Mouse (Mus musculus): Measurements from ENCODE around the gene Zfp536. TPM values are rescaled to one million over a fixed set of nuclear protein-coding genes. Genes with fewer than 3 reads are reported as not detected.
A peak's percentile ranks its signal among the peaks of the same experiment; 100 is the strongest.

Zfp536 gene
- total and polyA plus RNA-seq, 3 experiments, result 3.1 to 10.1 (median 7.7) TPM

- no peak for DNase-seq
- no peaks in the 10 kb centered on the region for H3K27me3 ChIP-seq (ENCODE audit: control insufficient read depth, insufficient read depth, low read length)
- no peak overlapping the region for H3K9ac ChIP-seq (ENCODE audit: low read depth, low read length)
- H3K4me3 ChIP-seq, result no peak overlapping the region
- WGBS, result 75% methylated on average over 6 of the region's 6 CpGs
- no peak overlapping the region for H3K27ac ChIP-seq
- H3K4me1 ChIP-seq (ENCODE audit: control insufficient read depth, insufficient read depth, low read length), result no peaks in the 10 kb centered on the region
- no peaks in the 10 kb centered on the region for H3K36me3 ChIP-seq (ENCODE audit: control insufficient read depth, insufficient read depth, low read length)
- TF ChIP-seq EP300 (IDR thresholded peaks at IDR 0.05; ENCODE audit: insufficient read depth, low read depth, low read length) (no peak), POLR2A (IDR thresholded peaks at IDR 0.05; ENCODE audit: insufficient read depth, low read depth, low read length) (no peak), CTCF (IDR thresholded peaks at IDR 0.05) (no peak)
- intact Hi-C loops (cut with DNase I), result no loop called here
- no peaks in the 10 kb centered on the region for H3K79me2 ChIP-seq (replicated peaks; ENCODE audit: control insufficient read depth, insufficient read depth, low read length)
Observed at GRCm38 (mm10) chr7:37734576-37734975, 38.9 kb downstream of the Zfp536 start.

DNA sequence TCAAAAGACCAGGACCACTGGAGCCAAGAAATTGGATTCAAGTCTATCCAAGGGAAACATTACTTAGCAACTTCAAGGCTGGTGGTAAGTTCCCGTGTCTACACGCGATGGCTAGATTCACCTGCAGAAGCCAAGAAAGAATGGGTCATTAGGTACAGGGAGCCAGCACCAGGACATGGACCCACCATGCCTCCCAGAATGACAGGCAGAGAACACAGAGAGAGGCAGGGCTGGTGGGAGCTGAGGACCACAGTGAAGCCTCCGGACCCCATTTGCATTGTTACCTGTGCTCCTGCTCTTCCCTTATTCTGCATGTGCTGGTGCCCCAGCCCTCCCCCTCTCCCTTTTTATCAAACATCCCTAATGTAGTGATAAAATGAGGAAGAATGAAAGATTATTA, 39.4 kb downstream of the Zfp536 start:
- TF ChIP-seq EP300 (IDR thresholded peaks at IDR 0.05; ENCODE audit: insufficient read depth, low read depth, low read length) (no peak), POLR2A (IDR thresholded peaks at IDR 0.05; ENCODE audit: insufficient read depth, low read depth, low read length) (no peak), CTCF (IDR thresholded peaks at IDR 0.05) (no peak)
- H3K4me1 ChIP-seq (ENCODE audit: control insufficient read depth, insufficient read depth, low read length), result no peaks in the 10 kb centered on the region
- H3K9ac ChIP-seq (ENCODE audit: low read depth, low read length), result no peak overlapping the region
- H3K79me2 ChIP-seq (replicated peaks; ENCODE audit: control insufficient read depth, insufficient read depth, low read length), result no peaks in the 10 kb centered on the region
- no peaks in the 10 kb centered on the region for H3K36me3 ChIP-seq (ENCODE audit: control insufficient read depth, insufficient read depth, low read length)
- H3K4me3 ChIP-seq, result no peak overlapping the region
- intact Hi-C loops (cut with DNase I), result no loop called here
- DNase-seq, result no peak
- WGBS, result 95% methylated on average over 4 of the region's 4 CpGs
- H3K27ac ChIP-seq, result no peak overlapping the region
- no peaks in the 10 kb centered on the region for H3K27me3 ChIP-seq (ENCODE audit: control insufficient read depth, insufficient read depth, low read length)

DNA sequence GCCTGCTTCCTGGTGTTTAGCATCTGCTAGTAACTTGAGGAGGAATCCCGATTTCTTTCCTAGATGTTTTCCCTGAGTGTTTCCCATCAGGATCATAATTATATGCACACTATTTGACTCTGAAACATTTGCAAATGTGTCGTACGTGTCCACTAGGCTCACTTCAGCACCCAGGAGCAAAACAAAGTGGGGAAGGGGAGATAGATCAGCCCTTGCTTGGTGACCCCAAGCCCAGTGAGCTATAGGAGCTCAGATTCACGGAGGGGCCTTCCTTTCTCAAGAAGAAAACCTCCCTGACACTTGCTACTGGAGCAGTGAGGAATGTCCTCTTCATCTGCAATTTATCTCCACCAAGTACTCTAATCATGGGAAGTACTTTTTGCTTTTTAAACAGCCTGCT, 40.7 kb downstream of the Zfp536 start:
- H3K27me3 ChIP-seq (ENCODE audit: control insufficient read depth, insufficient read depth, low read length), result no peaks in the 10 kb centered on the region
- no peak for TF ChIP-seq POLR2A (IDR thresholded peaks at IDR 0.05; ENCODE audit: insufficient read depth, low read depth, low read length)
- TF ChIP-seq CTCF (IDR thresholded peaks at IDR 0.05), result no peak
- no peak for TF ChIP-seq EP300 (IDR thresholded peaks at IDR 0.05; ENCODE audit: insufficient read depth, low read depth, low read length)
- no peak for DNase-seq
- H3K9ac ChIP-seq (ENCODE audit: low read depth, low read length), result no peak overlapping the region
- no peak overlapping the region for H3K4me3 ChIP-seq
- no peaks in the 10 kb centered on the region for H3K36me3 ChIP-seq (ENCODE audit: control insufficient read depth, insufficient read depth, low read length)
- no peaks in the 10 kb centered on the region for H3K79me2 ChIP-seq (replicated peaks; ENCODE audit: control insufficient read depth, insufficient read depth, low read length)
- no peak overlapping the region for H3K27ac ChIP-seq
- 74% methylated on average over 4 of the region's 4 CpGs for WGBS
- peaks cover 1% of the 10 kb centered on the region; the same call in 1 of the 2 replicates for H3K4me1 ChIP-seq (ENCODE audit: control insufficient read depth, insufficient read depth, low read length)
- intact Hi-C loops (cut with DNase I), result no loop called here

- Histone ChIP-seq H3K79me2 (replicated peaks; ENCODE audit: control insufficient read depth, insufficient read depth, low read length) (no peaks in the 10 kb centered on the region), H3K36me3 (ENCODE audit: control insufficient read depth, insufficient read depth, low read length) (no peaks in the 10 kb centered on the region), H3K27me3 (ENCODE audit: control insufficient read depth, insufficient read depth, low read length) (no peaks in the 10 kb centered on the region), H3K9ac (ENCODE audit: low read depth, low read length) (no peak overlapping the region), H3K4me3 (no peak overlapping the region), H3K4me1 (ENCODE audit: control insufficient read depth, insufficient read depth, low read length) (peaks cover 1% of the 10 kb centered on the region; the same call in 1 of the 2 replicates), H3K27ac (peak overlapping the region; percentile 31; the same call in 1 of the 2 replicates)
- intact Hi-C loops (cut with DNase I), result no loop called here
- no peak for DNase-seq
- WGBS, result 50% methylated on average over 8 of the region's 8 CpGs
- TF ChIP-seq EP300 (IDR thresholded peaks at IDR 0.05; ENCODE audit: insufficient read depth, low read depth, low read length) (no peak), CTCF (IDR thresholded peaks at IDR 0.05) (no peak), POLR2A (IDR thresholded peaks at IDR 0.05; ENCODE audit: insufficient read depth, low read depth, low read length) (no peak)
Observed at GRCm38 (mm10) chr7:37727746-37728145, 45.7 kb downstream of the Zfp536 start.

- no peaks in the 10 kb centered on the region for H3K27me3 ChIP-seq (ENCODE audit: control insufficient read depth, insufficient read depth, low read length)
- no peak for DNase-seq
- H3K9ac ChIP-seq (ENCODE audit: low read depth, low read length), result no peak overlapping the region
- H3K4me3 ChIP-seq, result no peak overlapping the region
- intact Hi-C loops (cut with DNase I), result no loop called here
- H3K4me1 ChIP-seq (ENCODE audit: control insufficient read depth, insufficient read depth, low read length), result peaks cover 1% of the 10 kb centered on the region; the same call in 1 of the 2 replicates
- WGBS, result 58% methylated on average over 9 of the region's 9 CpGs
- TF ChIP-seq EP300 (IDR thresholded peaks at IDR 0.05; ENCODE audit: insufficient read depth, low read depth, low read length), result no peak
- no peaks in the 10 kb centered on the region for H3K36me3 ChIP-seq (ENCODE audit: control insufficient read depth, insufficient read depth, low read length)
- no peaks in the 10 kb centered on the region for H3K79me2 ChIP-seq (replicated peaks; ENCODE audit: control insufficient read depth, insufficient read depth, low read length)
- peak overlapping the region; percentile 28 for H3K27ac ChIP-seq
Observed at GRCm38 (mm10) chr7:37724002-37724790, 49.2 kb downstream of the Zfp536 start.

DNA sequence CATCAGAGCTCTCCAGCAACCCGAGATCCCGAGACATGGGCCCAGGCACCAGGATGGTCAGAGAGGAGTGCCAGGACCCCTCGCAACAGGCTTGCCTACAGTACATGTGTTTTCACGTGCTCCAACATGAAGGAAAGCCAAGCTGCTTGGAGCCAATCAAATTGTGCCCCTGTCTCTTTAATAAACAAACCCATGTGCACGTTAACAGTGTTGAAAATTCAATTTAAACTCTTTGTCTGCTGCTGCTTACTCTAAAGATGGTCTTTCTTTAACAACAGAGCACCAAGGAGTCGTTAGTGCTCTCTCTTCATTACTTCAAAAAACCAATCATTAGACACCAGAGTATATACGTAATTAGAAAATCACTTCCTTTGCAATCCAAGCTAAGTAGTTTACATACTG, 50.2 kb downstream of the Zfp536 start:
- no peak overlapping the region for H3K27ac ChIP-seq
- WGBS, result 71% methylated on average over 7 of the region's 7 CpGs
- H3K4me3 ChIP-seq, result no peak overlapping the region
- TF ChIP-seq POLR2A (IDR thresholded peaks at IDR 0.05; ENCODE audit: insufficient read depth, low read depth, low read length) (no peak), EP300 (IDR thresholded peaks at IDR 0.05; ENCODE audit: insufficient read depth, low read depth, low read length) (no peak), CTCF (IDR thresholded peaks at IDR 0.05) (no peak)
- H3K4me1 ChIP-seq (ENCODE audit: control insufficient read depth, insufficient read depth, low read length), result peaks cover 1% of the 10 kb centered on the region; the same call in 1 of the 2 replicates
- no peaks in the 10 kb centered on the region for H3K36me3 ChIP-seq (ENCODE audit: control insufficient read depth, insufficient read depth, low read length)
- intact Hi-C loops (cut with DNase I), result no loop called here
- H3K27me3 ChIP-seq (ENCODE audit: control insufficient read depth, insufficient read depth, low read length), result no peaks in the 10 kb centered on the region
- H3K79me2 ChIP-seq (replicated peaks; ENCODE audit: control insufficient read depth, insufficient read depth, low read length), result no peaks in the 10 kb centered on the region
- H3K9ac ChIP-seq (ENCODE audit: low read depth, low read length), result no peak overlapping the region
- no peak for DNase-seq

Data from heart, adult 2 months (tissue).